Mouse (Mus musculus): ENCODE measurements around the gene Cep55. TPM values are rescaled to one million over a fixed set of nuclear protein-coding genes. Genes with fewer than 3 reads are reported as not detected.
A peak's percentile ranks its signal among the peaks of the same experiment; 100 is the strongest.

The Cep55 gene
- polyA plus RNA-seq, 1 experiment: 75.1 TPM

- Histone ChIP-seq H3K27ac (ENCODE audit: insufficient read depth, low read length) (no peak overlapping the region), H3K4me1 (ENCODE audit: control insufficient read depth, insufficient read depth, low read length) (no peaks in the 10 kb centered on the region), H3K4me3 (ENCODE audit: low read depth, low read length) (no peak overlapping the region), H3K27me3 (ENCODE audit: control insufficient read depth, insufficient read depth, low read length, poor library complexity, severe bottlenecking) (no peaks in the 10 kb centered on the region), H3K9ac (ENCODE audit: low read depth, poor library complexity, severe bottlenecking) (peak overlapping the region; percentile 2; the same call in 1 of the 2 replicates), H3K36me3 (ENCODE audit: control insufficient read depth, insufficient read depth, low read length, poor library complexity, severe bottlenecking) (peaks cover 15% of the 10 kb centered on the region), H3K9me3 (replicated peaks; ENCODE audit: control insufficient read depth, insufficient read depth, low read length, poor library complexity, severe bottlenecking) (no peaks in the 10 kb centered on the region)
- TF ChIP-seq CTCF (IDR thresholded peaks at IDR 0.05; ENCODE audit: low read depth, low read length) (peak; percentile 17), EP300 (IDR thresholded peaks at IDR 0.05; ENCODE audit: insufficient read depth, low read depth, low read length) (no peak)
Measured at GRCm38 (mm10) chr19:38053227-38054041, 1.4 kb upstream of the Cep55 start.

- peaks cover 22% of the 10 kb centered on the region for H3K36me3 ChIP-seq (ENCODE audit: control insufficient read depth, insufficient read depth, low read length, poor library complexity, severe bottlenecking)
- TF ChIP-seq EP300 (IDR thresholded peaks at IDR 0.05; ENCODE audit: insufficient read depth, low read depth, low read length): no peak
- TF ChIP-seq CTCF (IDR thresholded peaks at IDR 0.05; ENCODE audit: low read depth, low read length): no peak
- TF ChIP-seq POLR2A (IDR thresholded peaks at IDR 0.05; ENCODE audit: insufficient read depth, low read length): no peak
- H3K27ac ChIP-seq (ENCODE audit: insufficient read depth, low read length): no peak overlapping the region
- no peaks in the 10 kb centered on the region for H3K9me3 ChIP-seq (replicated peaks; ENCODE audit: control insufficient read depth, insufficient read depth, low read length, poor library complexity, severe bottlenecking)
- H3K9ac ChIP-seq (ENCODE audit: low read depth, poor library complexity, severe bottlenecking): peak overlapping the region; percentile 2; the same call in 1 of the 2 replicates
- no peaks in the 10 kb centered on the region for H3K4me1 ChIP-seq (ENCODE audit: control insufficient read depth, insufficient read depth, low read length)
- H3K27me3 ChIP-seq (ENCODE audit: control insufficient read depth, insufficient read depth, low read length, poor library complexity, severe bottlenecking): no peaks in the 10 kb centered on the region
- peak overlapping the region; percentile 85 for H3K4me3 ChIP-seq (ENCODE audit: low read depth, low read length)
Measured at GRCm38 (mm10) chr19:38054149-38054719, 577 bp upstream of the Cep55 start.

- Histone ChIP-seq H3K27me3 (ENCODE audit: control insufficient read depth, insufficient read depth, low read length, poor library complexity, severe bottlenecking) (no peaks in the 10 kb centered on the region), H3K9me3 (replicated peaks; ENCODE audit: control insufficient read depth, insufficient read depth, low read length, poor library complexity, severe bottlenecking) (no peaks in the 10 kb centered on the region), H3K9ac (ENCODE audit: low read depth, poor library complexity, severe bottlenecking) (peak overlapping the region; percentile 88), H3K27ac (ENCODE audit: insufficient read depth, low read length) (peak overlapping the region; percentile 71), H3K36me3 (ENCODE audit: control insufficient read depth, insufficient read depth, low read length, poor library complexity, severe bottlenecking) (peaks cover 36% of the 10 kb centered on the region), H3K4me3 (ENCODE audit: low read depth, low read length) (peak overlapping the region; percentile 79), H3K4me1 (ENCODE audit: control insufficient read depth, insufficient read depth, low read length) (no peaks in the 10 kb centered on the region)
- TF ChIP-seq EP300 (IDR thresholded peaks at IDR 0.05; ENCODE audit: insufficient read depth, low read depth, low read length): no peak
- no peak for TF ChIP-seq CTCF (IDR thresholded peaks at IDR 0.05; ENCODE audit: low read depth, low read length)
- no peak for TF ChIP-seq POLR2A (IDR thresholded peaks at IDR 0.05; ENCODE audit: insufficient read depth, low read length)
Measured at GRCm38 (mm10) chr19:38055798-38056197, 987 bp downstream of the Cep55 start.

- Histone ChIP-seq H3K4me1 (ENCODE audit: control insufficient read depth, insufficient read depth, low read length) (peaks cover 2% of the 10 kb centered on the region), H3K27ac (ENCODE audit: insufficient read depth, low read length) (peak overlapping the region; percentile 54; the same call in 1 of the 2 replicates), H3K27me3 (ENCODE audit: control insufficient read depth, insufficient read depth, low read length, poor library complexity, severe bottlenecking) (no peaks in the 10 kb centered on the region), H3K4me3 (ENCODE audit: low read depth, low read length) (peak overlapping the region; percentile 84), H3K36me3 (ENCODE audit: control insufficient read depth, insufficient read depth, low read length, poor library complexity, severe bottlenecking) (peaks cover 41% of the 10 kb centered on the region), H3K9me3 (replicated peaks; ENCODE audit: control insufficient read depth, insufficient read depth, low read length, poor library complexity, severe bottlenecking) (no peaks in the 10 kb centered on the region), H3K9ac (ENCODE audit: low read depth, poor library complexity, severe bottlenecking) (peak overlapping the region; percentile 88)
- TF ChIP-seq EP300 (IDR thresholded peaks at IDR 0.05; ENCODE audit: insufficient read depth, low read depth, low read length) (no peak), CTCF (IDR thresholded peaks at IDR 0.05; ENCODE audit: low read depth, low read length) (no peak), POLR2A (IDR thresholded peaks at IDR 0.05; ENCODE audit: insufficient read depth, low read length) (no peak)
Measured at GRCm38 (mm10) chr19:38056276-38056675, 1.5 kb downstream of the Cep55 start.

- no peaks in the 10 kb centered on the region for H3K27me3 ChIP-seq (ENCODE audit: control insufficient read depth, insufficient read depth, low read length, poor library complexity, severe bottlenecking)
- H3K4me3 ChIP-seq (ENCODE audit: low read depth, low read length): peak overlapping the region; percentile 53
- peaks cover 46% of the 10 kb centered on the region for H3K36me3 ChIP-seq (ENCODE audit: control insufficient read depth, insufficient read depth, low read length, poor library complexity, severe bottlenecking)
- H3K9ac ChIP-seq (ENCODE audit: low read depth, poor library complexity, severe bottlenecking): peak overlapping the region; percentile 88; the same call in 1 of the 2 replicates
- peak overlapping the region; percentile 79 for H3K27ac ChIP-seq (ENCODE audit: insufficient read depth, low read length)
- H3K4me1 ChIP-seq (ENCODE audit: control insufficient read depth, insufficient read depth, low read length): peaks cover 2% of the 10 kb centered on the region
- TF ChIP-seq EP300 (IDR thresholded peaks at IDR 0.05; ENCODE audit: insufficient read depth, low read depth, low read length): no peak
- TF ChIP-seq CTCF (IDR thresholded peaks at IDR 0.05; ENCODE audit: low read depth, low read length): no peak
- TF ChIP-seq POLR2A (IDR thresholded peaks at IDR 0.05; ENCODE audit: insufficient read depth, low read length): no peak
- H3K9me3 ChIP-seq (replicated peaks; ENCODE audit: control insufficient read depth, insufficient read depth, low read length, poor library complexity, severe bottlenecking): no peaks in the 10 kb centered on the region
Measured at GRCm38 (mm10) chr19:38056931-38057330, 2.1 kb downstream of the Cep55 start.

- H3K27ac ChIP-seq (ENCODE audit: insufficient read depth, low read length): peak overlapping the region; percentile 79
- peaks cover 23% of the 10 kb centered on the region for H3K9me3 ChIP-seq (replicated peaks; ENCODE audit: control insufficient read depth, insufficient read depth, low read length, poor library complexity, severe bottlenecking)
- no peak overlapping the region for H3K9ac ChIP-seq (ENCODE audit: low read depth, poor library complexity, severe bottlenecking)
- H3K27me3 ChIP-seq (ENCODE audit: control insufficient read depth, insufficient read depth, low read length, poor library complexity, severe bottlenecking): no peaks in the 10 kb centered on the region
- TF ChIP-seq CTCF (IDR thresholded peaks at IDR 0.05; ENCODE audit: low read depth, low read length) (no peak), POLR2A (IDR thresholded peaks at IDR 0.05; ENCODE audit: insufficient read depth, low read length) (no peak)
- H3K4me1 ChIP-seq (ENCODE audit: control insufficient read depth, insufficient read depth, low read length): peaks cover 6% of the 10 kb centered on the region
- peaks cover 72% of the 10 kb centered on the region for H3K36me3 ChIP-seq (ENCODE audit: control insufficient read depth, insufficient read depth, low read length, poor library complexity, severe bottlenecking)
- H3K4me3 ChIP-seq (ENCODE audit: low read depth, low read length): no peak overlapping the region
Measured at GRCm38 (mm10) chr19:38063201-38063600, 8.4 kb downstream of the Cep55 start.
